Mouse (Mus musculus): ENCODE data around the gene Hmga2. TPM values are rescaled to one million over a fixed set of nuclear protein-coding genes. Genes with fewer than 3 reads are reported as not detected.

Hmga2 gene
- 11.1 and 11.5 TPM in 2 replicates for polyA plus RNA-seq (2015; fragmentation: Nextera tagmentation; extraction: Ambion mirVana)

- Histone ChIP-seq H3K27ac (replicated peaks) (peak within 1 kb of the TSS; percentile 93), H3K9me3 (replicated peaks) (no peaks in the 10 kb centered on the region), H3K4me1 (peaks cover 22% of the 10 kb centered on the region; the same call in 1 of the 2 replicates), H3K9ac (peak within 1 kb of the TSS; percentile 85), H3K27me3 (no peaks in the 10 kb centered on the region), H3K36me3 (no peaks in the 10 kb centered on the region), H3K4me2 (replicated peaks) (peak within 1 kb of the TSS; percentile 99), H3K4me3 (replicated peaks) (peak within 1 kb of the TSS; percentile 82)
- ATAC-seq (ENCODE audit: insufficient number of reproducible peaks, low FRiP score, low TSS enrichment, low read depth): peak; percentile 66
- WGBS: under 1% methylated on average over 99 of the region's 99 CpGs
Measured at GRCm38 (mm10) chr10:120475601-120476515, at the start of gene Hmga2. TSS of gene Hmga2 (minus strand) at chr10:120476469.

GRCm38 (mm10) chr10:120522959-120523358 is 46.7 kb upstream of the Hmga2 start:
- H3K27ac ChIP-seq (replicated peaks): no peak overlapping the region
- no peak overlapping the region for H3K4me3 ChIP-seq (replicated peaks)
- H3K27me3 ChIP-seq: no peaks in the 10 kb centered on the region
- no peak overlapping the region for H3K9ac ChIP-seq
- 83% methylated on average over 2 of the region's 2 CpGs for WGBS
- H3K9me3 ChIP-seq (replicated peaks): no peaks in the 10 kb centered on the region
- no peak overlapping the region for H3K4me2 ChIP-seq (replicated peaks)
- H3K4me1 ChIP-seq: no peaks in the 10 kb centered on the region
- ATAC-seq (ENCODE audit: insufficient number of reproducible peaks, low FRiP score, low TSS enrichment, low read depth): no peak
- H3K36me3 ChIP-seq: no peaks in the 10 kb centered on the region

GRCm38 (mm10) chr10:120521912-120522575 is 45.8 kb upstream of the Hmga2 start:
- Histone ChIP-seq H3K27me3 (no peaks in the 10 kb centered on the region), H3K9ac (no peak overlapping the region), H3K9me3 (replicated peaks) (no peaks in the 10 kb centered on the region), H3K4me1 (no peaks in the 10 kb centered on the region), H3K27ac (replicated peaks) (no peak overlapping the region), H3K4me2 (replicated peaks) (no peak overlapping the region), H3K4me3 (replicated peaks) (no peak overlapping the region), H3K36me3 (no peaks in the 10 kb centered on the region)
- ATAC-seq (ENCODE audit: insufficient number of reproducible peaks, low FRiP score, low TSS enrichment, low read depth): no peak
- 81% methylated on average over 9 of the region's 9 CpGs for WGBS

- ATAC-seq (ENCODE audit: insufficient number of reproducible peaks, low FRiP score, low TSS enrichment, low read depth): no peak
- Histone ChIP-seq H3K27me3 (no peaks in the 10 kb centered on the region), H3K9ac (no peak overlapping the region), H3K4me2 (replicated peaks) (no peak overlapping the region), H3K36me3 (no peaks in the 10 kb centered on the region), H3K4me1 (peaks cover 4% of the 10 kb centered on the region; the same call in 1 of the 2 replicates), H3K27ac (replicated peaks) (no peak overlapping the region), H3K4me3 (replicated peaks) (no peak overlapping the region), H3K9me3 (replicated peaks) (no peaks in the 10 kb centered on the region)
- WGBS: 25% methylated on average over 8 of the region's 8 CpGs
Measured at GRCm38 (mm10) chr10:120516311-120516710, 40.0 kb upstream of the Hmga2 start.

GRCm38 (mm10) chr10:120513721-120514120 is 37.5 kb upstream of the Hmga2 start:
- H3K27ac ChIP-seq (replicated peaks): no peak overlapping the region
- H3K4me1 ChIP-seq: peaks cover 4% of the 10 kb centered on the region; the same call in 1 of the 2 replicates
- no peak for ATAC-seq (ENCODE audit: insufficient number of reproducible peaks, low FRiP score, low TSS enrichment, low read depth)
- H3K4me3 ChIP-seq (replicated peaks): no peak overlapping the region
- no peaks in the 10 kb centered on the region for H3K9me3 ChIP-seq (replicated peaks)
- no peaks in the 10 kb centered on the region for H3K27me3 ChIP-seq
- no peak overlapping the region for H3K4me2 ChIP-seq (replicated peaks)
- no peaks in the 10 kb centered on the region for H3K36me3 ChIP-seq
- WGBS: 44% methylated on average over 9 of the region's 9 CpGs
- H3K9ac ChIP-seq: no peak overlapping the region

- ATAC-seq (ENCODE audit: insufficient number of reproducible peaks, low FRiP score, low TSS enrichment, low read depth): no peak
- H3K36me3 ChIP-seq: no peaks in the 10 kb centered on the region
- no peaks in the 10 kb centered on the region for H3K9me3 ChIP-seq (replicated peaks)
- H3K4me3 ChIP-seq (replicated peaks): no peak overlapping the region
- 27% methylated on average over 4 of the region's 4 CpGs for WGBS
- no peaks in the 10 kb centered on the region for H3K27me3 ChIP-seq
- peaks cover 4% of the 10 kb centered on the region; the same call in 1 of the 2 replicates for H3K4me1 ChIP-seq
- no peak overlapping the region for H3K27ac ChIP-seq (replicated peaks)
- H3K4me2 ChIP-seq (replicated peaks): no peak overlapping the region
- no peak overlapping the region for H3K9ac ChIP-seq
Measured at GRCm38 (mm10) chr10:120512946-120513345, 36.7 kb upstream of the Hmga2 start.

- WGBS: 86% methylated on average over 8 of the region's 8 CpGs
Measured at GRCm38 (mm10) chr10:120512121-120512520, 35.9 kb upstream of the Hmga2 start.

GRCm38 (mm10) chr10:120503959-120504358 is 27.7 kb upstream of the Hmga2 start:
- Histone ChIP-seq H3K4me2 (replicated peaks) (no peak overlapping the region), H3K9ac (no peak overlapping the region), H3K9me3 (replicated peaks) (no peaks in the 10 kb centered on the region), H3K4me1 (no peaks in the 10 kb centered on the region), H3K27ac (replicated peaks) (no peak overlapping the region), H3K4me3 (replicated peaks) (no peak overlapping the region), H3K36me3 (no peaks in the 10 kb centered on the region), H3K27me3 (no peaks in the 10 kb centered on the region)
- no peak for ATAC-seq (ENCODE audit: insufficient number of reproducible peaks, low FRiP score, low TSS enrichment, low read depth)
- WGBS: 76% methylated on average over 5 of the region's 5 CpGs

More at GRCm38 (mm10) chr10:120512121-120512520, 35.9 kb upstream of the Hmga2 start:
- no peak overlapping the region for H3K27ac ChIP-seq (replicated peaks)
- H3K4me3 ChIP-seq (replicated peaks): no peak overlapping the region
- no peaks in the 10 kb centered on the region for H3K36me3 ChIP-seq
- no peak overlapping the region for H3K9ac ChIP-seq
- no peaks in the 10 kb centered on the region for H3K27me3 ChIP-seq
- no peak overlapping the region for H3K4me2 ChIP-seq (replicated peaks)
- H3K4me1 ChIP-seq: peaks cover 4% of the 10 kb centered on the region; the same call in 1 of the 2 replicates
- no peak for ATAC-seq (ENCODE audit: insufficient number of reproducible peaks, low FRiP score, low TSS enrichment, low read depth)
- no peaks in the 10 kb centered on the region for H3K9me3 ChIP-seq (replicated peaks)

GRCm38 (mm10) chr10:120500794-120501193 is 24.5 kb upstream of the Hmga2 start:
- WGBS: 40% methylated on average over 9 of the region's 9 CpGs
- H3K27me3 ChIP-seq: no peaks in the 10 kb centered on the region
- no peak overlapping the region for H3K4me2 ChIP-seq (replicated peaks)
- H3K4me1 ChIP-seq: no peaks in the 10 kb centered on the region
- H3K27ac ChIP-seq (replicated peaks): no peak overlapping the region
- no peaks in the 10 kb centered on the region for H3K9me3 ChIP-seq (replicated peaks)
- H3K9ac ChIP-seq: no peak overlapping the region
- no peaks in the 10 kb centered on the region for H3K36me3 ChIP-seq
- ATAC-seq (ENCODE audit: insufficient number of reproducible peaks, low FRiP score, low TSS enrichment, low read depth): no peak
- H3K4me3 ChIP-seq (replicated peaks): no peak overlapping the region

GRCm38 (mm10) chr10:120498086-120498485 is 21.8 kb upstream of the Hmga2 start:
- Histone ChIP-seq H3K9ac (no peak overlapping the region), H3K4me2 (replicated peaks) (no peak overlapping the region), H3K4me1 (no peaks in the 10 kb centered on the region), H3K27ac (replicated peaks) (no peak overlapping the region), H3K27me3 (no peaks in the 10 kb centered on the region), H3K9me3 (replicated peaks) (no peaks in the 10 kb centered on the region), H3K36me3 (no peaks in the 10 kb centered on the region), H3K4me3 (replicated peaks) (no peak overlapping the region)
- ATAC-seq (ENCODE audit: insufficient number of reproducible peaks, low FRiP score, low TSS enrichment, low read depth): no peak

GRCm38 (mm10) chr10:120494653-120495052 is 18.4 kb upstream of the Hmga2 start:
- no peak overlapping the region for H3K4me2 ChIP-seq (replicated peaks)
- WGBS: 85% methylated on average over 1 of the region's 1 CpGs
- no peak overlapping the region for H3K27ac ChIP-seq (replicated peaks)
- H3K27me3 ChIP-seq: no peaks in the 10 kb centered on the region
- no peak overlapping the region for H3K9ac ChIP-seq
- no peaks in the 10 kb centered on the region for H3K36me3 ChIP-seq
- no peak for ATAC-seq (ENCODE audit: insufficient number of reproducible peaks, low FRiP score, low TSS enrichment, low read depth)
- no peaks in the 10 kb centered on the region for H3K4me1 ChIP-seq
- H3K4me3 ChIP-seq (replicated peaks): no peak overlapping the region
- no peaks in the 10 kb centered on the region for H3K9me3 ChIP-seq (replicated peaks)

All from embryonic facial prominence, embryonic 15.5 days (tissue).